In the genomic region with DNA sequence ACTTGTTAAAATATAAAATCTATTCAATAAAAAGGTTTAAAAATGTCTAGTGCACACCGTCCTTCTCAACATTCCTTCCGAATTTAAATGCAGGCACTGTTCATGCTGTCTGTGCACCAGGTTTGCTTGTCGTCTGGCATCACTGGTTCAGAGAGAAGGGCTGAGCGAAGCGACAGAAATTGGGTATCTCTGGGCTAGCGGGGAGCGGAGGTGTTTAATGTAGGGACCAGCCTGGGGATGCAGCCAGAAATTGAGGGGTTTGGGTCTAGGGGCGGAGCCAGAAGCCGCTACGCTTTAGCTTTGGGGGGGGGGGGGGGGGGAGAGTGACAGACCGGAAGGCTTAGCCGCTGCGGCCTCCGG, we compare ENCODE assay signal across 8 mouse cellular contexts. TPM values are rescaled to one million over a fixed set of nuclear protein-coding genes. Genes with fewer than 3 reads are reported as not detected.
DNase-seq lines count a peak whose midpoint lies in the region; ATAC-seq and TF ChIP-seq lines count a peak whose summit lies in the region.

No protein-coding gene starts in this region.

- H3K36me3 ChIP-seq in erythroblast, embryonic 14.5 days (ENCODE audit: control insufficient read depth), result no peaks in the 10 kb centered on the region
- no peaks in the 10 kb centered on the region for H3K36me3 ChIP-seq in spleen, adult 2 months (ENCODE audit: control insufficient read depth, insufficient read depth, low read length)
- no peaks in the 10 kb centered on the region for H3K36me3 ChIP-seq in liver, embryonic 11.5 days (ENCODE audit: control insufficient read depth, insufficient read depth, low read length)

- H3K27me3 ChIP-seq in erythroblast, embryonic 14.5 days (ENCODE audit: control insufficient read depth), result no peaks in the 10 kb centered on the region
- H3K27me3 ChIP-seq in spleen, adult 2 months (ENCODE audit: control insufficient read depth, insufficient read depth, low read length), result no peaks in the 10 kb centered on the region
- no peaks in the 10 kb centered on the region for H3K27me3 ChIP-seq in liver, embryonic 11.5 days (replicated peaks; ENCODE audit: control insufficient read depth, insufficient read depth, low read length)

- H3K4me1 ChIP-seq in erythroblast, embryonic 14.5 days (ENCODE audit: control insufficient read depth), result peaks cover 28% of the 10 kb centered on the region
- no peaks in the 10 kb centered on the region; the same call in 1 of the 2 replicates for H3K4me1 ChIP-seq in spleen, adult 2 months (ENCODE audit: control insufficient read depth, insufficient read depth, insufficient read length)
- peaks cover 5% of the 10 kb centered on the region; the same call in 1 of the 2 replicates for H3K4me1 ChIP-seq in liver, embryonic 11.5 days (replicated peaks; ENCODE audit: control insufficient read depth, insufficient read depth, low read length)

- TF ChIP-seq POLR2A in spleen, adult 2 months (IDR thresholded peaks at IDR 0.05; ENCODE audit: low read depth, low read length), result no peak

- no peak for TF ChIP-seq CTCF in spleen, adult 2 months (IDR thresholded peaks at IDR 0.05; ENCODE audit: extremely low read depth, insufficient read depth, insufficient read length, insufficient replicate concordance)

- peak overlapping the region; percentile 97 for H3K4me3 ChIP-seq in erythroblast, embryonic 14.5 days (replicated peaks)
- H3K4me3 ChIP-seq in spleen, adult 2 months (ENCODE audit: extremely low read depth, insufficient read depth, insufficient read length), result peak overlapping the region; percentile 56
- H3K4me3 ChIP-seq in liver, embryonic 11.5 days (ENCODE audit: low read depth, low read length), result peak overlapping the region; percentile 91

- H3K27ac ChIP-seq in spleen, adult 2 months (ENCODE audit: insufficient read depth, low read length), result peak overlapping the region; percentile 75
- H3K27ac ChIP-seq in liver, embryonic 11.5 days (ENCODE audit: low read depth, low read length), result peak overlapping the region; percentile 32; the same call in 1 of the 2 replicates

- H3K9ac ChIP-seq in liver, embryonic 11.5 days (ENCODE audit: low read depth, low read length), result peak overlapping the region; percentile 77

- no peaks in the 10 kb centered on the region for H3K9me3 ChIP-seq in erythroblast, embryonic 14.5 days (ENCODE audit: control insufficient read depth, low read length)
- H3K9me3 ChIP-seq in liver, embryonic 11.5 days (ENCODE audit: control insufficient read depth, low read length), result no peaks in the 10 kb centered on the region

- H3K4me2 ChIP-seq in liver, embryonic 11.5 days, result peak overlapping the region; percentile 92

- no peak for DNase-seq in spleen, adult 2 months (ENCODE audit: low read depth in 1 of 2, low spot score in 2 of 2)
- DNase-seq in spleen, adult 18-20 months, result no peak
- DNase-seq in liver, embryonic 11.5 days (ENCODE audit: low spot score), result no peak
- DNase-seq in ovary, postnatal 10 days (ENCODE audit: low spot score), result no peak
- no peak for DNase-seq in ovary, postnatal 14 days (ENCODE audit: low spot score)
- DNase-seq in urinary bladder, postnatal 14 days (ENCODE audit: low spot score), result no peak

- WGBS in spleen, adult 2 months, result under 1% methylated on average over 14 of the region's 14 CpGs
- 2% methylated on average over 14 of the region's 14 CpGs for whole genome bisulfite sequencing in liver, embryonic 11.5 days

- ATAC-seq in erythroblast, adult 5-6 weeks (replicated peaks; ENCODE audit: low FRiP score, poor library complexity, severe bottlenecking), result no peak
- ATAC-seq in liver, embryonic 11.5 days (replicated peaks; ENCODE audit: low FRiP score), result no peak; the same call in 1 of the 2 replicates

RNA-seq across cellular contexts. Expression of gene Lonp2, which starts 0.3 kb away (rescaled TPM):
- polyA plus RNA-seq in erythroblast, embryonic 14.5 days (2012), result 1.4 and 2.1 TPM in 2 replicates
- 8.3 and 18.8 TPM in 2 replicates for total RNA-seq in erythroblast, adult 5-6 weeks (2015; ENCODE audit: low replicate concordance)
- total RNA-seq in erythroblast, adult 5-6 weeks (2017; ENCODE audit: low replicate concordance), result 15.8 and 22.2 TPM in 2 replicates
- polyA plus RNA-seq in spleen, adult 2 months (2012; rRNA removed), result 32.6 and 48.9 TPM in 2 replicates
- 50.3 and 60.6 TPM in 2 replicates for polyA plus RNA-seq in liver, embryonic 11.5 days (2014; fragmentation: Nextera tagmentation; extraction: Ambion mirVana)

RNA-seq across cellular contexts. Expression of gene Abcc12, which starts 43.0 kb away (rescaled TPM):
- polyA plus RNA-seq in erythroblast, embryonic 14.5 days (2012), result not detected in 2 replicates
- not detected in 2 replicates for total RNA-seq in erythroblast, adult 5-6 weeks (2015; ENCODE audit: low replicate concordance)
- not detected in 2 replicates for total RNA-seq in erythroblast, adult 5-6 weeks (2017; ENCODE audit: low replicate concordance)
- 0.08 TPM in 1 of 2 replicates, not detected in the other for polyA plus RNA-seq in spleen, adult 2 months (2012; rRNA removed)
- not detected in 2 replicates for polyA plus RNA-seq in liver, embryonic 11.5 days (2014; fragmentation: Nextera tagmentation; extraction: Ambion mirVana)

Comparison
In these comparisons a context has a peak if more than half of its experiments do, and no peak if none do; other contexts are left out.
1. RNA of gene Lonp2, which starts 0.3 kb away (polyA plus RNA-seq): 50.3 to 60.6 TPM in liver, embryonic 11.5 days and 32.6 to 48.9 TPM in spleen, adult 2 months; 1.4 to 2.1 TPM in erythroblast, embryonic 14.5 days; every median in the first group is over 10 times any median in the second.
2. Peak in every context shown above with its lines, with median percentiles within 50 percentile points of each other: H3K4me3 ChIP-seq.